Mouse (Mus musculus): ENCODE data around the gene Scly. TPM values are rescaled to one million over a fixed set of nuclear protein-coding genes. Genes with fewer than 3 reads are reported as not detected.

Scly gene
- total RNA-seq (2015) (19.8 and 20.0 TPM in 2 replicates), total RNA-seq (2017) (21.1 and 23.6 TPM in 2 replicates)

DNA sequence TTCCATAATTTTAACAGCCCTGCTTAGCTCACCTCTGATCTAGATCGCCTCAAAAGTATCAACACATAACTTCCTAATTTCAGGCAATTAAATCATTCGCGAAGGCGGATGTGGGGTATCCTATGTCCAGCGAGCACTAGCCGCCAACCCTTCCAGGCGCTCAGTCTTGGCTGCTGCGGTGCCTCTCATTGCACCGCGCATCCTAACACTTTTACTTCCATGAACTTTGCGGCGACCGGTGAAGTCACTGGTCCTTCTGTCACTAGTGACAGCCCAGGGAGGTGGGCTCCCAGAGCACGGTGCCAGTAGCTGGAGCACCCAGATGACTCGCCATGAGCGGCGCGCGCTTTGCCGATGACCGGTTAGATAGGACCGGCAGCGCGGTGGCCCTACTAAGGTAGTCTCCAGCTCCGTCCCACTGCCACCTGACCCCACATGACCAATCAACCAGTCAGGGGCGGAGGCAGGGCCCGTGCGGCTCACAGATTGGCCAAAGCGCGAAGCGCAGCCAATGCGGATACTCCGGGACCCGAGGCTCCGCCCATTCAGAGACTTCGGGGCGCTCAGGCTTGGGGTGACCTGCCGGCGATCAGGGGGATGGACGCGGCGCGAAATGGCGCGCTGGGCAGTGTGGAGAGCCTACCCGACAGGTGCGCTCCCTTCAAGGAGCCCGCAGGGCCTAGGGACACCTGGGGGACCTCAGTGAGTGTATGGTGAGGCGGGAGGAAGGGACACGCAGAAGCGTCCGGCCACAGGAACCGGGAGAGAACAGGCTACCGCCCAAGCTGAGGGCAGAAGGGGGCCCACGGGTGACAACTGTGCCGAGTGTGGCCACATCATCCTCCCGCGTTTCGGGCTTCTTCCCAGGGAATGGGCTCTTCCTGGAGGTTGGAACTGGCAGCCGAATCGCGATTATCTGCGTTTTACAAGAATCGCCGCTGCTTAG, at the start of gene Scly:
TSS of gene Scly (plus strand) at position 540 of the 946 bp plus-strand sequence.
- peak; percentile 94 for ATAC-seq (replicated peaks; ENCODE audit: poor library complexity)

DNA sequence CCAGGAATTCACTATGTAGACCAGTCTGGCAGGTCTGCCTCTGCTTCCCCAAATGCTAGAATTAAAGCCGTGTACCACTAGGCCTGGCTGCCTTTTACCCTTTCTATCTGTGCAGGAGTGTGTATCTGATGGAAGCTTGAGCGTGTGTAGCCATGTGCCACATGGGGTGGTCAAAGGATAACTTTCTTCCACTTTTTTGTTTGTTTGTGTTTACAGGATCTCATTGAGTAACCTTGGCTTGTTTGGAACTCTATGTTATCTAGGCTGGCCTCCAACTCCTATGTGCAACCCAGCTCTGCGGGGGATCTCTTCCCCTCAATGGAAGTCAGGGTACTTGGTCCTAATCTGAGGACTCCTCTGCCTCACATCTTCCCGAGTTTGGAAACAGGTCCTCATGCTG, 49.2 kb upstream of the Scly start:
- ATAC-seq (replicated peaks; ENCODE audit: poor library complexity) = no peak

DNA sequence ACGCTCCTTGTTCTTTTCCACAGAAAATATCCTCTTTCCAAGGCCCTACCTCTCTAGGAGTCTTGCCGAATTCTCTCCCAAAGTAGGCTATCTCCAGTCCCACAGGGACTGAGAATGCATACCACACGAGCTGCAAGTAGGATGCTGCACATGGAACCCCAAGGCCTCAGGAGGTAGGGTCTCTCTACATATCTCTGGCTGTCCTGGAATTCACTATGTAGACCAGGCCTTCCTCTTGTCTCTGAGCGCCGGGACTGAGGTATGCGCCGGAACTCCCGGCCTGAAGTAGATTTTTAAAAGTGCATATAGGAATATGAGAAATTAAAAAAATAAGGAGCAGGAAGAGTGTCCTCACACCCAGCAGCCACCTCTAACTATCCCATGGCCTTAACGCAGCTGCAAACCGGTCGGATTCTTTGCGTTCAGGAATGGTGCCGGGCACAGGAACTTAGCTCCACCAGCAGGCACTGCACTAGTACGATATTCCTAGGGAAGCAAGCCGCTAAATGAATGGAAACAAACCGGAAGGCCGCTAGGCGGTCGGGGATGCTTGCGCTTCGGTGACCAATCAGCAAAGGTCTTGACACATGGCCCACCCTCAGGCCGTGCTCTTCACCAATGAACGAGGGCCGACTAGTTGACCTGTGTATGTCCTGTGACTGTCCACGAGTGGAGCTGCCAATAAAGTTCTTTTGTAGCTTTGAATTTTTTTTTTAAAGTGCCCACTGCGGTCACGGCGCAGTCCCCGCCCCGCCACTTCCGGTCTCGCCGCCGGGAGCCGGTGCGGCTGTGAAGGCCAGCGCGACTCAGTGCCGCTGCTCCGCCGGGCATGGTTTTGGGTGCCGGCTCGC, 48.3 kb upstream of the Scly start, which contains the start of gene Ube2f:
TSS of gene Ube2f (plus strand) at position 741 of the 851 bp plus-strand sequence.
- ATAC-seq (replicated peaks; ENCODE audit: poor library complexity) = peak; percentile 94

DNA sequence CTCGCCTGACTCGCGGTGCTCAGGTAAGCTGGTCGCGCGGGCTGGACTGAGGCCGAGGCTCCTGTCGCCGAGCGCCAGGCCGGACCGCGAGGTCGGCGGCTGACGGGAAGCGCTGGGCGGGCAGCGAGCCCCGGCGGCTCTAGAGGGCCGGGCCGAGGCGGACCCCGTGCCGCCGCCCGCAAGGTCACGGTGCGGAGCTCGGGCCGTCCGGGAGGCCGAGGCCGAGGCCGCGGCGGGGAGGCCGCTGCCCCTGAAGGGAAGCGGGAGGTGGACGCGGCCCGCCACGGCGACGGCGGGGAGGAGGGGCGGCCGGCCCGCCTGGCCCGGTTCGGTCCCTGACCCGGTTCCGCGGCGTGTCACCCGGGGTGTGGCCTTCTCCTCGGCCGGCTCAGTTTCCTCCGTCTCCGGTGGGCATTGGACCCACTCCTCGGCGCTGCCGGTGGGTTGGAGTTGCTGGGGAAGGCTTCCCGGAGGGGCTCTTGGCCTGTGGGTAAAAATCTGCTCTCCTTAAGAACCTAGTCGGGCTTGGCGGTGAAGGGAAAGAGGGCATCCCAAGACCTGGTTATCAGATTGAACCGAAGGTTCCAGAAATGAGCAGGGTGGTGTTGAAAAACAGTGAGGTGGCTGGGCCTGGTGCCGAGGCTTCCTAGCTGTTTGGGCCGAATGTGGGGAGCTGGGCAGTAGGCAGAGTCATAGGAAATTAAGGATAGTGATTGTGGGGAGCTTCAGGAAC, 47.6 kb upstream of the Scly start:
- no peak for ATAC-seq (replicated peaks; ENCODE audit: poor library complexity)

DNA sequence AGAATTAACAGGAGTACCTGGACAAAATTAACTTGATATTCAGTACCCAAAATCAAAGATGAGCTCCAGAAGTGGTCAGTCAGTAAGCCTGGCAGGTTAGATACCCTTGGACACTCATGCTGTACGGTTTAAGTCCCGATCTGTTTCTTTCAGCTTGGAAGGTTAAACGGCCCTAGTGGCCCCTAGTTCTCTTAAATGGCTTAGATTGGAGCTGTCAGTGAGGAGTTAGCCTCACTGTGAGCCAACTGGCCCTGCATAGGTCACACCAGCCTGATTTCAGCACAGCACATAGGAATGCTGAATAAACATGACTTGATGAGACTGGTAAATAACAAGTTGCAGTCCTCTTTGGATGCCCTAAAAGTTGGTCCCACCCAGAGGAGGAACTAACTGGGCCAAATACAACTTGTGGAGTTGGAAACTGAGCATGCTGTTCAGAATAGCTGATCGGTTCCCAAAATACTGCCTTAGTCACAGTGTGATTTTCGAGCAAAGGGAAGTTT, 46.9 kb upstream of the Scly start:
- ATAC-seq (replicated peaks; ENCODE audit: poor library complexity) = no peak

DNA sequence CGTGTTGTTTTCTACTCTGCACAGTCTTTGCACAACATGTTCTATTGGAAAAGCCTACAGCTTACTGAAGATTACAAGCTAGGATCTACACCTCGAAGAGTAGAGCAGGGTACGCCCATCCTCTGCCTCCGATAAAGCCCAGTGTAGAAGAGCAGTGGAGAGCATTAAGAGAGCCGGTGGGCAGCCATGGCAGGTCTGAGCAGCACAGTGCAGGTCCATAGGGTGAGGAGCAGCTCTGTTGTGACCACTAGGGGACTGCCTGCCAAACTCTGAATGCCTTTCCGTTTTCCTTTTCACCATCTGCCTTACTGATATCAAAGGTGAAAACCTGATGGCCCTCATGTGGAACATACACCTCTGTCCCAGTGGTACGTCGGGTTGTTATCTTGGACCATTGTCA, 46.2 kb upstream of the Scly start:
- peak; percentile 49 for ATAC-seq (replicated peaks; ENCODE audit: poor library complexity)

DNA sequence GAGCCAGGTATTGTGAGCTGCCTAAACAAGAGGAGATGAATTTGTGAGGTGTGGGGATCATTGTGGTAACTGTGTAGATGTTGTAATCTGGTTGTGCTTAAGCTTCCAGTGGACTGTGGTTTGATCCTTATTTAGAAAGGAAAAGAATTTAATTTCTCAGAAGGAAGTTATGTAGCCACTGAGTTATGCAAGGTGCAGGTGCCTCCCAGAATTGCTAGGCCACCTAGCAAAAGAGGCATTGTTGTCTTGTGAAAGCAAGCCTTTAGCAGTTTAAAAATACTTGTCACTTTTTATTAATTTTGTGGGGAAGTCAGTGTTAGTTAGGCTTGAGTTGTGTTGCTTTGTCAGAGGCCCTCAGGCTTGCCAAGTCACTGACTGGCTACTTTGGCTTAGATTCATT, 40.2 kb upstream of the Scly start:
- peak; percentile 78 for ATAC-seq (replicated peaks; ENCODE audit: poor library complexity)

DNA sequence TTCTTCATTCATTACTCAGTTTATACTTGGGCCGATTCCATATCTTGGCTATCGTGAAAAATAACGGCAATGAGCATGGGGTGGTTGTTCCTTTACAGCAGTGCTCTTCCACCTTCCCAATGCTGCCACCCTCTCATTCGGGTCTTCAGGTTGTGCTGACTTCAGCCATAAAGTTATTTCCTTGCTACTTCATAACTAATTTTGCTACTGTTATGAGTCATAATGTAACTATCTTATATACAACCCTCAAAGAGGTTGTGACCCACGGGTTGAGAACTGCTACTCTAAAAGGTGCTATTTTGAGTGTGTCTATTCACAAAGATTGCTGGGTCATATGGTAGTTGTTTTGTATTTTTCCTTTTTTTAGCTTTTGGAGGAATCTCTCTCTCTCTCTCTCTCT, 38.3 kb upstream of the Scly start:
- no peak for ATAC-seq (replicated peaks; ENCODE audit: poor library complexity)

DNA sequence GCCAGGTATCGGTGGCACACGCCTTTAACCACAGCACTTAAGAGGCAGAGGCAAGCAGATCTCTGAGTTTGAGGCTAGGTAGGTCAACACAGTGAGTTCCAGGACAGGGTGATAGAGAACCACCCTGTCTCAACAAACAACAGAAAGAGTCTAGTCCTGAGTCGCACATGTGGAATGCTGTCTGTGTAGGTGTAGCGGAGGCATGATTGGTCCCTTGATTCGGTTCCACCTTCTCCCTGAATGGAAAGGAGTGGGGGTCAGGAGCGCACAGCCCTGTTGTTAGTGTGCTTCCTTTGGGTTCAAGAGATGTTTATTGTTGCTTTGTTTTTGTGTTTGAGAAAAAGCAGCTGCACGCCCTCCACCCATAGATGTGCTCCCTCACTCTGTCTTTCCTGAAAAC, 35.6 kb upstream of the Scly start:
- no peak for ATAC-seq (replicated peaks; ENCODE audit: poor library complexity)

DNA sequence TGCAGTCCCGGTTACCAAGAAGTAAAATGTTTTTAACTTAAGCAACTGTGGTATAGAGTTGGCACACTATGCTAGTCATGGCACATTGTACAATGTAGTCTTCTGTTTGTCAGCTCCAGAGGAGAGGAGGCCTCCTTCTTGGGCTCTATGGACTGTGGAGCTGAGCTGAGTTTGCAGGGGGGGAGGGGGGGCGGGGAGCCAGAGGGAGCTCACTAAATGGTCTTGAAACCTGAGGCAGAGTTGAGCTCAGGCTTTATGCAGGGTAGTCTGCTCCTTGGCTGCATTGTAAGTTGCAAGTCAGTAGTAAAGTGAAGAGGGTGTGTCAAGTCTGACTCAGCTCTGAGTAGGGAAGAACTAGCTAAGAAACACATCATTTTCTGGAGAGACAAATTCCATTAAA, 25.9 kb upstream of the Scly start:
- no peak for ATAC-seq (replicated peaks; ENCODE audit: poor library complexity)

DNA sequence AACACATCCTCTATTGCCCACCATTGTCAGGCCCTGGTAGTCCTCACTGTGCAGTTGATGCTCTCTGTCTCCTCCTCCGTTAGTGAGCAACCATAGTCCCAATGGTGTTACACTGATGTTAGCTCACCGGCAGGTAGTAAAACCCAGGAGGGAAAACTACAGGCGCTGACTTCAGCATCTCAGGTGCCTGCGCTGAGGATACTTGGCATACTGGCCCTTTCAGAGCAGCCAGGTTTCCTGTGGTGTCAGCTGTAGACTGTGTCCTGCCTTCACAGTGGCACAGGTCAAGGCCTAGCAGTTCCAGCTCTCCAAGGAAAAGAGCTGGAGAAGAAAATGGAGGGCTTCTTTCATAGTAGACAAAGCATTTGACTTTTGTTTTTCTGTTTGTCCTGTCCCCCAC, 21.6 kb upstream of the Scly start:
- no peak for ATAC-seq (replicated peaks; ENCODE audit: poor library complexity)

DNA sequence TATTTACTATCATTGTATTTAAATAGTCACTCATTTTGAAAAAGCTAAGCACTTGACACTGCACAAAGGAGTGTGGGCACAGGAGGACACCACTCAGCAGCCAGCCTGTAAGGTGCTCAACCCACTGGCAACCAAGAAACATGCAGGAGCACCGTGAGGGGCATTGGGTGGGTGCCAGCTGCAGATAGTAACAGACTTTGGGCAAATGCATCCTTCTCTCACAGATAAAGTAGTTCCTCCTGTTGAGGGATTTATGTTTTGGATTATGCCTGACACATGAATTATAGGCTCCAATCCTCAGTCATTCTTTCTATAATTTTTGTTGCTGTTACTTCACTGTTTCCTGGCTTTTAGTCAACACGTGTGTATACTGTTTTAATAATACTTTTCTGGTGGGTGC, 20.7 kb upstream of the Scly start:
- no peak for ATAC-seq (replicated peaks; ENCODE audit: poor library complexity)

DNA sequence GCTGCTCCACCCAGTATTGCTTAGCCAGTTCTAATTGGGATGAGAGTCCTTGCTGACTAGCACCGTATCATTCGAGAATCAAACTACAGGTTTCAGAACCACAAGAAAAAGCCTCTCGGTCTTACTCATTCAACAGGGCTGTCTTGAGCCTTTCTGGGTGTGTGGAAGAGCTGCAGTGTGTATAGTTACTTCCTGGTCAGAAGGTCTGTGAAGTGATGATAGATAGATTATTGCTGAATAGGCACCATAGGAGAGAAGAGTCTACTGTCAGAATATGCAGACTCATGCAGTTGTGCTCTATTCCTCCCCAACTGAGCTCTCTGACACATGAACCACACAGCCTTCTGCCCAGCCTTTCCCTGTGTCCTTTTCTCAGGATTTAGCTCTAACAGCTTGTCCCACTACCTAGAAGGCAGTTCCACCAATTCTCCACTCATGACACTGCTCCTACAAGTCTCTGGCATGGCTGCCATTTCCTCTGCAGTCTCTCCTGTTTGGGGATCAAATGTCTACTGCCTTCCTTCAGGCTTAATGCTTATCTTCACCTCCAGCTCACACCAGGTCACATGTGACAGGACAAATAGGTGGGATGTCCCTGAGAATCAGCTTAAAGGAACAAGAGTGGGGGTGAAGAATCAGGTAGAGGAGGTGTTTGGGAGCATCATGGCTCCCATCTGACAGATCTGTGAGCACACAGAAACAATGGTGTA, 19.6 kb upstream of the Scly start:
- peak; percentile 34; the same call in 1 of the 2 replicates for ATAC-seq (replicated peaks; ENCODE audit: poor library complexity)

DNA sequence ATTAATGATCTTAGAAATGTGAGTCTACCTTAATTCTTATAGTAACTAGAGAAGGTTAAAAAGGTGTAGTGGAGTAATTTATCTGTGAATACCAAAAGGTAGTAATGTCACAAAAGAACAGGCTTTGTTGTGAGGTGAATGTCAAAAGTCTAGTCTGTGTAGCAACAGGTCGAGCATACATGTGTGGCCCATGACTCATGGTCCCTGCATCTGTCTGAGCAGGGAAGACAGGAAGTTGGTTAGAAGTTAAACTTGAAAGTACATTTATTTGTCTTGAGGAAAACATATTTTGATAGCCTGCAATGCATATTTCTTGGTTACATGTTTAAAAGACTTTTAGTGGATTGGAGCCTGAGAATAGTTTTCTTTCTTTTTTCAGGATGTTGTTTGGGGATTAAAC, 19.0 kb upstream of the Scly start:
- no peak for ATAC-seq (replicated peaks; ENCODE audit: poor library complexity)

DNA sequence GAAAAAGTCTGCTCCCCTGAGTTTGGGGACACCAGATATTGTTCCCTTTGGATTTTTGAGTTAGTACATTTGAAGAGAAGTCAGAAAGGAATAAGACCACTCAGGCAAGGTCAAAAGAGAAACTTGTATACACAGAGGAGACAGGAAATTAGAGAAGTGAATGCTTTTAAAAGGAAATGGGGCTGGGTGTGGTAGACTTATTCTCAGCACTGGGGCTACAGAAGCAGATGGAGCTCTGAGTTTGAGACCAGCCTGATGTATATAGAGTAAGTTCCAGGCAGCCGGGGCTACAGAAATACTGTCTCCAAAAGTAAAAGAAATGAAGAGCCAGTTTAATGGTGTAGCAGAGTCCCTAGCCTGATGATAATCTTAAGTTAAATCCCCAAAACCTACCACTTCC, 15.6 kb upstream of the Scly start:
- no peak for ATAC-seq (replicated peaks; ENCODE audit: poor library complexity)

DNA sequence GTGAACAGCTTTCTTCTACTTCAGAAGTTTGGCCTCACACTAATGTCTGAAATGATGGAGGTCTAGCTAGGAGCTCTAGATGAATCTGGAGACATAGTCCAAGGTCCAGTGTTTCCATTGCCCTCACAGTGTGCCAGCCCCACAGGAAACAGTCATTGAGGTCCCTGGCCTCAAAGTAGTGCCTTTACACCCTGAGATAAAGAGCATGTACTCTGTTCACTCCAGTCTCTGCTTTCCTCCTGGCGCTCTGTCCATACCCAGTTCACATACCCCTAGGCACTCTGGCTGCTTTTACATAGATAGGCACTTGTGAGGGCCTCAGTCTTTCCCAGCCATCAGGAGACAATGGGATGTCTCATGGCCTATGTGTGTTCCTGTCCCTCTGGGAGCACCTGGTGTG, 8.8 kb upstream of the Scly start:
- ATAC-seq (replicated peaks; ENCODE audit: poor library complexity) = no peak

DNA sequence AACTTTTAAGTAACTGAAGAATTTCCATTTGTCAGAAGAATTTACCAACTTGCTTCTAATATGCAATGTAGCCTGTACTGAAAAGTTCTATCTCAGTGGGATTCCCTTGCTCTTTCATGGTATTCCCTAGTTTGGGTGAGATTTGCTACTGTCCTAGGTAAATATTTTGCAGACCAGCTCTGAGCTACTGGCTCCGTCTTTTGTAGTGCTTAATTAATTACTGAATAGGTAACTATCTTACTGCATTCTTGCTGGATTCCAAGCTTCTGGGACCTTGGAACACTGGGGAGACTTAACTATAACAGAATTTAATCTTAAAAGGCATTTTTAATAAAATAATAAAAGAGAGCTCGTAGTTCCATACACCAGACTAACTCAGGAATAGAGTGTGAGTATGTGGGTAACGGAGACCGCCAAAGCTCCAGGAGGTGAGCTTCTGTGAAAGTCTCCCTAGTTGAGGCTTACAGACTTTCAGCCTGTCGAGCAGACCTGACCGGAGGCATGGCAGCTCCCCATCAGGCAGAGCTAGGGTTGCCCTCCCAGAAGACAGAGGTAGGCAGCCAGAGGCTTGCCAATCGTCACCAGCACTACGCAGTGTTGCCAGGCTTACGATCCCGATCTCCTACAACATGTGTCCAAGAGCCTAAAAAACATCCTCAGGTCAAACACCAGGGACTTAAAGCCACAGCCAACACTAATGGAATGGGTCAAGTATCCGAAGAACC, 5.9 kb upstream of the Scly start:
- ATAC-seq (replicated peaks; ENCODE audit: poor library complexity) = no peak

DNA sequence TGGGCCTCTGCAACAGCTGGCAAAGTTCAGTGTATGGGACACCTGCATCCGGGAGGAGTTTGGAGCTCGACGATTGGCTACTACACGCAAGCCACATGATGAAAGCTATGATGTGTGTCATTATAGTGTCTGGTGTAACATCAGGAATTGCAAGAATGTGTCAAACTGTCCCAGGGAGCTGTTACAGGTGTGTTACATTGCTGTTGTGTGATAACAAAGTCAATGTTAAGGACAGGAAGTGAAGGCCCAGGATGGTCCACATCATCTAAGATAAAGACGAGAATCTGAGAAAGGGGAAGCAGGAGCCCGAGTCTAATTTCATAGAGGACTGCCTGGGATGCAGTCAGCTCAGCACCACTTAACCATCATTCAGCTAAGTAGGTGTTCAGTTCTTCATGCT, 2.6 kb upstream of the Scly start:
- ATAC-seq (replicated peaks; ENCODE audit: poor library complexity) = no peak

DNA sequence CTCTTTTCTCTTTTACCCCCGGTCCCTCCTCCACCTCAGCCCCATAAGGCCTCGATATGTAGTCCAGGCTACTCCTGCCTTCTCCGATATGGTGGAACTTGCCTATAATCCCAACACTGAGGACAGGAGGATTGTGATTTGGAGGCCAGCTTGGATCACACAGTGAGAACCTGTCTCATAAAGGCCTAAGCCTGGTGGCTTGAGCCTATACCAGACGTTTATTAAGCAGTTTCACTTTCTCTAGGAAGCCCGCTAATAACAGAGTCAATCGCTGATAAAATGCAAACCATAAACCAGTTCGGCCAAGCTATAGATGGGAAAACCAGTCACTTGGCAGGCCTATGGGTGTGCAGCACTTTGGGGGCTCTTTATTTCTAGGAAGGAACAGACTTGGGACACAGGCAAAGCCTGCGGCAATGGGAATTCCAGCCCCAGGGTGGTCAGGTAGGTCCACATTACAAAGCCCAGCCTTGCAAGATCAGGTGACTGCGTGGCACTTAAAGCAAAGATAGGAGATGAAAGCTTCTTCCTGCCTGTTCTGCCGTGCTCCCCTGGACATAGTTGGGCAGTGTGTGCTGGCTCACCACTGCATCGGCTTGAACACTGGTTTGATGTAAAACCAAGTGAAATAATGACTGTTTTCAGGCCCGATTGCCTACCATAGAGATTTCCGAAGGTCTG, 1.0 kb downstream of the Scly start:
- ATAC-seq (replicated peaks; ENCODE audit: poor library complexity) = 0 out of 2 replicates have a peak, but pooled peaks have one; percentile 4

Measured in megakaryocyte progenitor cell, adult 5-6 weeks (primary cell).